Mouse (Mus musculus) ES-Bruce4 (cell line): Measurements from ENCODE around the gene Cd44. TPM values are rescaled to one million over a fixed set of nuclear protein-coding genes. Genes with fewer than 3 reads are reported as not detected.

Experiments used
- H3K27ac ChIP-seq: 2 replicates; pipeline ENCODE4 v1.5.1; 2012; ENCODE audit warnings: low read length, inconsistent platforms; ENCODE audit not compliant: insufficient read depth
- H3K27me3 ChIP-seq: 2 replicates; pipeline ENCODE4 v1.6.1; 2012; ENCODE audit warnings: mild to moderate bottlenecking, low read length, inconsistent platforms; ENCODE audit not compliant: control insufficient read depth, poor library complexity, insufficient read depth, severe bottlenecking
- H3K36me3 ChIP-seq: 2 replicates; pipeline ENCODE4 v1.6.1; 2012; ENCODE audit warnings: inconsistent platforms, mild to moderate bottlenecking, low read length, moderate library complexity; ENCODE audit not compliant: control insufficient read depth, poor library complexity, insufficient read depth, severe bottlenecking
- H3K4me1 ChIP-seq: one replicate; pipeline ENCODE4 v1.8.1; 2011; ENCODE audit warnings: low read length; ENCODE audit not compliant: control insufficient read depth, insufficient read depth
- H3K4me3 ChIP-seq: 2 replicates; pipeline ENCODE4 v1.5.1; 2011; ENCODE audit warnings: low read depth, mild to moderate bottlenecking, low read length
- H3K9ac ChIP-seq: 2 replicates; pipeline ENCODE4 v1.6.1; 2012; ENCODE audit warnings: low read depth, mild to moderate bottlenecking, inconsistent platforms; ENCODE audit not compliant: poor library complexity, severe bottlenecking
- H3K9me3 ChIP-seq: replicated peaks from 2 replicates; pipeline ENCODE4 v1.6.1; 2012; ENCODE audit warnings: mild to moderate bottlenecking, low read length, inconsistent platforms; ENCODE audit not compliant: control insufficient read depth, poor library complexity, insufficient read depth, severe bottlenecking
- CTCF ChIP-seq: IDR thresholded peaks from one replicate; pipeline ENCODE4 v1.8.1; 2011; ENCODE audit warnings: low read depth, low read length
- EP300 ChIP-seq: IDR thresholded peaks from 2 replicates; pipeline ENCODE4 v1.6.1; 2011; ENCODE audit warnings: low read depth, low read length; ENCODE audit not compliant: insufficient read depth
- POLR2A ChIP-seq: IDR thresholded peaks from one replicate; pipeline ENCODE4 v1.8.1; 2011; ENCODE audit warnings: low read length; ENCODE audit not compliant: insufficient read depth
- polyA plus RNA-seq: library from polyadenylated mRNA; stranded (reverse); fragments of >200 nt; gene quantifications from 2 replicates; pipeline ENCODE4 v1.2.4, GENCODE M21; 2011; ENCODE audit warnings: low read depth; ENCODE audit not compliant: missing spikeins, insufficient read depth, insufficient read length

Gene Cd44
- polyA plus RNA-seq, 1 experiment, result 6.6 TPM

DNA sequence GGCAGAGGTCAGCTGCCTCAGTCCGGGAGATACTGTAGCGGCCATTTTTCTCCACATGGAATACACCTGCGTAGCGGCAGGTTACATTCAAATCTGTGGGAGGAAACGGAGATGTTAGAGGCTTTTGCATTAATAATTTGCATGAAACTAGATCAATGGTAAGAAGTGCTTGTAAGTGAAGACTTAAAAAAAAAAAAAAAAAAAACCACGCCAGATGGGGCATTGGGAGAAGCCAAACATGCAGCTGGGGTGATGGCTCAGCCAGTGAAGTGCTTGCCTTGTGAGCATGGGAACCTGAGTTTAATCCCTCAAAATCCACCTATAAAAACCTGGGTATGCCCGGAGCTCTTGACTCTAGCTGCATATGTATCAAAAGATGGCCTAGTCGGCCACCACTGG, 36.1 kb downstream of the Cd44 start:
- Histone ChIP-seq H3K9me3 (no peaks in the 10 kb centered on the region), H3K4me3 (no peak overlapping the region), H3K36me3 (no peaks in the 10 kb centered on the region), H3K27ac (no peak overlapping the region), H3K4me1 (no peaks in the 10 kb centered on the region), H3K9ac (no peak overlapping the region), H3K27me3 (no peaks in the 10 kb centered on the region)
- TF ChIP-seq EP300 (no peak), POLR2A (no peak), CTCF (no peak)

- no peak for TF ChIP-seq CTCF
- no peak for TF ChIP-seq EP300
- TF ChIP-seq POLR2A, result no peak
- no peak overlapping the region for H3K4me3 ChIP-seq
- H3K4me1 ChIP-seq, result no peaks in the 10 kb centered on the region
- no peaks in the 10 kb centered on the region for H3K9me3 ChIP-seq
- H3K27ac ChIP-seq, result no peak overlapping the region
- H3K27me3 ChIP-seq, result no peaks in the 10 kb centered on the region
- H3K36me3 ChIP-seq, result no peaks in the 10 kb centered on the region
- no peak overlapping the region for H3K9ac ChIP-seq
Observed at GRCm38 (mm10) chr2:102864695-102865353, 36.6 kb downstream of the Cd44 start.

DNA sequence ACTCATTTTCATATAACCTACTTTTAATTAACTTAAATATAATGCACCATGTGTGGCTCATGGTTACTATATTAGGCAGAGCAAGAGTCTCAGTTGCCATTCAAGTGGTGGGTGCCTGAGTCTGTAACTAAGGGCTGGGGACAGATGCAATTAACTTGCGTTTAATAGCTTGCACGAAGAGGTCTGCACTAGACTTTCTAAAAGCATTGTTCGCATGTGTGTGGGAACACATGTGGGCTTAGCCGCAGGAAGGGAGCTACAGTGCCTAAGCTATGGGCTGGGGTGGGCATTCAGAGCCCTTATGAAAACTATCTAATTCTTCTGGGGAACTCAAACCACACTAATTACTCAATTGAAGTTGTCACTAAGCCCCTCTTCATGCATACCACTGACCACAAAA, 37.4 kb downstream of the Cd44 start:
- Histone ChIP-seq H3K4me1 (no peaks in the 10 kb centered on the region), H3K27ac (no peak overlapping the region), H3K36me3 (no peaks in the 10 kb centered on the region), H3K27me3 (no peaks in the 10 kb centered on the region), H3K9me3 (no peaks in the 10 kb centered on the region), H3K9ac (no peak overlapping the region), H3K4me3 (no peak overlapping the region)
- TF ChIP-seq POLR2A, result no peak
- no peak for TF ChIP-seq EP300

DNA sequence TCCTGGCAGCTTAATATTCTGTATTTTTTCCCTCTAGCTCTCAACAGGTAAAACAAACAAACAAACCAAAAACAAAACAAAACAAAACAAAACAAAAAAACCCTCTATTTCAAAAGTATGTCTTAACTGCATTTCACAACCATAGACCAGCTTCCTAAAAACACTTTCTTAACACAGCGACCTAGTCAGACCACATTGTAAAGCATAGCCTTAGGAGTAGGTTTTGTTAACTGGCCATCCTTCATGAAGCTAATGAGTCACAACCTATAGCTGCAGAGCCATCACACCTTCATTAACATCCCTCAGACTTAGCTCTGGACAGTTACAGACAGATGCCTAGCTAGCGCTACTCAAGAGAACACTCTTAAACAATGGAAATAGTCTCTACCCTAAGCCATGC, 37.9 kb downstream of the Cd44 start:
- Histone ChIP-seq H3K4me3 (no peak overlapping the region), H3K36me3 (no peaks in the 10 kb centered on the region), H3K9ac (no peak overlapping the region), H3K9me3 (no peaks in the 10 kb centered on the region), H3K27ac (no peak overlapping the region), H3K4me1 (no peaks in the 10 kb centered on the region), H3K27me3 (no peaks in the 10 kb centered on the region)
- no peak for TF ChIP-seq POLR2A

- H3K4me3 ChIP-seq, result no peak overlapping the region
- no peaks in the 10 kb centered on the region for H3K27me3 ChIP-seq
- no peak overlapping the region for H3K9ac ChIP-seq
- TF ChIP-seq POLR2A (no peak), CTCF (no peak), EP300 (no peak)
- no peak overlapping the region for H3K27ac ChIP-seq
- H3K4me1 ChIP-seq, result no peaks in the 10 kb centered on the region
- H3K36me3 ChIP-seq, result no peaks in the 10 kb centered on the region
- no peaks in the 10 kb centered on the region for H3K9me3 ChIP-seq
Observed at GRCm38 (mm10) chr2:102862706-102863105, 38.8 kb downstream of the Cd44 start.

- no peak overlapping the region for H3K9ac ChIP-seq
- no peaks in the 10 kb centered on the region for H3K9me3 ChIP-seq
- no peaks in the 10 kb centered on the region for H3K36me3 ChIP-seq
- TF ChIP-seq EP300 (no peak), CTCF (no peak), POLR2A (no peak)
- no peak overlapping the region for H3K4me3 ChIP-seq
- no peaks in the 10 kb centered on the region for H3K27me3 ChIP-seq
- H3K27ac ChIP-seq, result no peak overlapping the region
- no peaks in the 10 kb centered on the region for H3K4me1 ChIP-seq
Observed at GRCm38 (mm10) chr2:102858271-102858670, 43.2 kb downstream of the Cd44 start.
